Mouse (Mus musculus): ENCODE measurements around the gene Fam122a. TPM values are rescaled to one million over a fixed set of nuclear protein-coding genes. Genes with fewer than 3 reads are reported as not detected.

Fam122a gene
- total and polyA plus RNA-seq, 2 experiments from 2014 or later: 3.9 to 55.1 TPM

DNA sequence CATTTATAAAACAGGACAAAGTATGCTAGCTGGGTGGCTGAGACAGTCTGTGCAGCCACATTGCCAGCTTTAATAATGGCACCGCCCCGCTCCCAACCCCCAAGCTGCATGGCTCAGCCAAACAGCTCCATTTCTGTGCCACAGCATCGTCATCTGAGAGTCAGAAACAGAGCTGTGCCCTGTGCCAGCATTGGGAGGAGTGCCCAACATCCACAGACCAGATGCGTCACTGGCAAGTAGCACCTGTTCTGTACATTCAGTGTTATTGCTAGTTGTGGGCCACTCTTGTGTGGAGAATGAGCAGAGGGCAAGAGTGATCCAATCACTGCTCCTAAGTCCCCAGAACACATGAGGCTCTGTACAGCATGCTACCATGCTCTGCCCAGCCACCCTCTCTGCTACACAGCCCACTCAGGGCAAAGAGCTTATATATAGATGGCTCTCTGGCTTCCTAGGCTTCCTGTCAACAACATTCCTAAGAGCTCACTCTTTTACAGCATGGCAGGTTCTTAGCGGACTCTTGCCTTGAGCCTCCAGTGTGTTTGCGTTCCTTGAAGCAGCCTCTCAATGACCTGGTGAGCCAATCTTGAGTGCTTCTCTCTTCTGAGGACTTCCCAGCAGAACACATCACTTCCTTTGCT, 20.4 kb downstream of the Fam122a start:
- Histone ChIP-seq H3K4me1 (ENCODE audit: control insufficient read depth, insufficient read depth) (peaks cover 16% of the 10 kb centered on the region), H3K27ac (ENCODE audit: low read depth) (peak overlapping the region; percentile 54), H3K4me2 (ENCODE audit: low read depth, low read length) (no peak overlapping the region), H3K36me3 (replicated peaks; ENCODE audit: control insufficient read depth, insufficient read depth, low read length) (no peaks in the 10 kb centered on the region), H3K27me3 (ENCODE audit: control insufficient read depth, insufficient read depth, low read length) (no peaks in the 10 kb centered on the region), H3K9me3 (replicated peaks; ENCODE audit: control insufficient read depth, low read length) (no peaks in the 10 kb centered on the region), H3K4me3 (ENCODE audit: low read depth, low read length) (no peak overlapping the region), H3K9ac (replicated peaks; ENCODE audit: low read depth, low read length) (no peak overlapping the region)
- no peak for TF ChIP-seq CTCF (IDR thresholded peaks at IDR 0.05; ENCODE audit: low read depth)
- TF ChIP-seq EP300 (IDR thresholded peaks at IDR 0.05; ENCODE audit: low read depth): no peak
- ATAC-seq (ENCODE audit: insufficient read depth, low read depth) (peak; percentile 59), DNase-seq (ENCODE audit: low spot score) (peak; percentile 37)
- WGBS: 62% methylated on average over 6 of the region's 6 CpGs

DNA sequence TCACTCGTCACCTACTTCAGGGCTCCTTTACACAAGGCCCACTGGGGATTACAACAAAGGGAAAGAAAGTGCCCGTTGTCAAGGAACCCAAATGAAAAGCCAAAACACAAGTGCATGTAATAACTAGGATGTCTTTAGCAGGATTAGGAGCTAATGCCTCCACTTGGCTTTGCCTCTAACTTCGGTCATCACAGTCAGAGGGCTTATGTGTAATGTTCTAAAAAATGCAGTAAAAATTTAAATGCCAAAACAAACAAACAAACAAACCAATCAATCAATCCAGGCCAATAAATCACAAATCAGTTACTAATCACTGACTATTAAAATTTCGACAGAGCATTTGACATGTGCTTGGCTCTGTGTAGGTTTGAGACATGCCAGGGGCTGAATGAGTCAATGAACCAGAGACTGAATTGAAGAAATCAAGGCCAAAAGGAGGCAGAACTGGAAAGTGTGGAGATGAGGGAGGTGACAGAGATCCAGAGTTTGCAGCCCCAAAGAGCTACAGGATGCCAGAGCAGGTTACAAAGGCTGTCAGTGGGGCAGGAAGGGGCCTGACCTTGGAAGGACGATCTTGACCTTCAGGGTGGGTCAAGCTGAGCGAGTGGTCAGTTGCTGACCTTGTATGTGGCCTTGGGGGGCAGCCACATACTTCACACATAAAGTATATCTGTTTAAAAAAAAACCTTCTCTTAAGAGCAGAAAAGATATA, 21.8 kb downstream of the Fam122a start:
- WGBS: 70% methylated on average over 6 of the region's 6 CpGs
- Histone ChIP-seq H3K27me3 (ENCODE audit: control insufficient read depth, insufficient read depth, low read length) (no peaks in the 10 kb centered on the region), H3K36me3 (replicated peaks; ENCODE audit: control insufficient read depth, insufficient read depth, low read length) (no peaks in the 10 kb centered on the region), H3K27ac (ENCODE audit: low read depth) (peak overlapping the region; percentile 54), H3K9me3 (replicated peaks; ENCODE audit: control insufficient read depth, low read length) (no peaks in the 10 kb centered on the region), H3K9ac (replicated peaks; ENCODE audit: low read depth, low read length) (no peak overlapping the region), H3K4me1 (ENCODE audit: control insufficient read depth, insufficient read depth) (peaks cover 18% of the 10 kb centered on the region), H3K4me2 (ENCODE audit: low read depth, low read length) (no peak overlapping the region), H3K4me3 (ENCODE audit: low read depth, low read length) (no peak overlapping the region)
- DNase-seq (ENCODE audit: low spot score) (no peak), ATAC-seq (ENCODE audit: insufficient read depth, low read depth) (no peak)
- TF ChIP-seq EP300 (IDR thresholded peaks at IDR 0.05; ENCODE audit: low read depth) (no peak), CTCF (IDR thresholded peaks at IDR 0.05; ENCODE audit: low read depth) (no peak)

- WGBS: 83% methylated on average over 2 of the region's 2 CpGs
- no peaks in the 10 kb centered on the region for H3K27me3 ChIP-seq (ENCODE audit: control insufficient read depth, insufficient read depth, low read length)
- ATAC-seq (ENCODE audit: insufficient read depth, low read depth) (no peak), DNase-seq (ENCODE audit: low spot score) (no peak)
- no peak overlapping the region for H3K27ac ChIP-seq (ENCODE audit: low read depth)
- H3K4me1 ChIP-seq (ENCODE audit: control insufficient read depth, insufficient read depth): peaks cover 18% of the 10 kb centered on the region
- H3K9ac ChIP-seq (replicated peaks; ENCODE audit: low read depth, low read length): no peak overlapping the region
- no peak overlapping the region for H3K4me2 ChIP-seq (ENCODE audit: low read depth, low read length)
- H3K9me3 ChIP-seq (replicated peaks; ENCODE audit: control insufficient read depth, low read length): no peaks in the 10 kb centered on the region
- no peak for TF ChIP-seq EP300 (IDR thresholded peaks at IDR 0.05; ENCODE audit: low read depth)
- no peaks in the 10 kb centered on the region for H3K36me3 ChIP-seq (replicated peaks; ENCODE audit: control insufficient read depth, insufficient read depth, low read length)
- no peak overlapping the region for H3K4me3 ChIP-seq (ENCODE audit: low read depth, low read length)
These were observed 22.7 kb downstream of the Fam122a start for GRCm38 (mm10) chr19:24454451-24454850.

- Histone ChIP-seq H3K36me3 (replicated peaks; ENCODE audit: control insufficient read depth, insufficient read depth, low read length) (no peaks in the 10 kb centered on the region), H3K9ac (replicated peaks; ENCODE audit: low read depth, low read length) (no peak overlapping the region), H3K4me1 (ENCODE audit: control insufficient read depth, insufficient read depth) (peaks cover 18% of the 10 kb centered on the region), H3K27me3 (ENCODE audit: control insufficient read depth, insufficient read depth, low read length) (no peaks in the 10 kb centered on the region), H3K9me3 (replicated peaks; ENCODE audit: control insufficient read depth, low read length) (no peaks in the 10 kb centered on the region), H3K27ac (ENCODE audit: low read depth) (peak overlapping the region; percentile 49), H3K4me3 (ENCODE audit: low read depth, low read length) (no peak overlapping the region), H3K4me2 (ENCODE audit: low read depth, low read length) (no peak overlapping the region)
- DNase-seq (ENCODE audit: low spot score) (peak; percentile 40), ATAC-seq (ENCODE audit: insufficient read depth, low read depth) (no peak)
- WGBS: 51% methylated on average over 13 of the region's 13 CpGs
- TF ChIP-seq CTCF (IDR thresholded peaks at IDR 0.05; ENCODE audit: low read depth) (no peak), EP300 (IDR thresholded peaks at IDR 0.05; ENCODE audit: low read depth) (0 out of 2 replicates have a peak, but pooled peaks have one; percentile 51)
These were observed 23.8 kb downstream of the Fam122a start for GRCm38 (mm10) chr19:24453379-24453778.

- Histone ChIP-seq H3K9ac (replicated peaks; ENCODE audit: low read depth, low read length) (no peak overlapping the region), H3K4me2 (ENCODE audit: low read depth, low read length) (no peak overlapping the region), H3K4me3 (ENCODE audit: low read depth, low read length) (no peak overlapping the region), H3K27me3 (ENCODE audit: control insufficient read depth, insufficient read depth, low read length) (no peaks in the 10 kb centered on the region), H3K9me3 (replicated peaks; ENCODE audit: control insufficient read depth, low read length) (no peaks in the 10 kb centered on the region), H3K36me3 (replicated peaks; ENCODE audit: control insufficient read depth, insufficient read depth, low read length) (no peaks in the 10 kb centered on the region), H3K4me1 (ENCODE audit: control insufficient read depth, insufficient read depth) (peaks cover 18% of the 10 kb centered on the region), H3K27ac (ENCODE audit: low read depth) (peak overlapping the region; percentile 72)
- DNase-seq (ENCODE audit: low spot score) (peak; percentile 57), ATAC-seq (ENCODE audit: insufficient read depth, low read depth) (peak; percentile 84)
- 7% methylated on average over 3 of the region's 3 CpGs for WGBS
- no peak; the same call in 1 of the 2 replicates for TF ChIP-seq EP300 (IDR thresholded peaks at IDR 0.05; ENCODE audit: low read depth)
- no peak for TF ChIP-seq CTCF (IDR thresholded peaks at IDR 0.05; ENCODE audit: low read depth)
These were observed 24.7 kb downstream of the Fam122a start for GRCm38 (mm10) chr19:24452441-24452898.
